Mouse (Mus musculus): ENCODE measurements at regions not wholly inside any gene's neighbourhood (a gene's known extent, or its start where the extent isn't known, plus 50 kb on each side); places are given as distances from the start of the nearest gene placed in this dataset.

- no peak for TF ChIP-seq CTCF (IDR thresholded peaks at IDR 0.05; ENCODE audit: low read depth)
- TF ChIP-seq EP300 (IDR thresholded peaks at IDR 0.05; ENCODE audit: low read depth) = no peak
Measured at GRCm38 (mm10) chr16:42808864-42809263, 66.8 kb upstream of the Zbtb20 start.
